Mouse (Mus musculus): ENCODE measurements around the gene Cd207.

- TF ChIP-seq GATA1 (IDR thresholded peaks at IDR 0.05; ENCODE audit: borderline replicate concordance, low read length) (no peak), FLI1 (IDR thresholded peaks at IDR 0.05; ENCODE audit: low read length) (no peak)
Measured at GRCm38 (mm10) chr6:83635329-83635728, 42.3 kb downstream of the Cd207 start.
